Mouse (Mus musculus): ENCODE data around the gene Ccdc9.
"Not testable (repeated sequence)": the region's sequence is repeated elsewhere in the genome, so short reads cannot be mapped to it uniquely, and the experiment has no call there.

The Ccdc9 gene

GRCm38 (mm10) chr7:16273081-16273765 lies 13.4 kb downstream of the Ccdc9 start, which contains the start of gene Inafm1:
TSS of gene Inafm1 (minus strand) at chr7:16273617.
- peak; percentile 94 for DNase-seq (ENCODE audit: low read depth, low spot score)

- peak; percentile 68 for DNase-seq (ENCODE audit: low read depth, low spot score)
Observed at GRCm38 (mm10) chr7:16272681-16273080, 13.9 kb downstream of the Ccdc9 start.

GRCm38 (mm10) chr7:16271139-16271538 lies 15.5 kb downstream of the Ccdc9 start:
- no peak for DNase-seq (ENCODE audit: low read depth, low spot score)

- not testable (repeated sequence) for DNase-seq (ENCODE audit: low read depth, low spot score)
Observed at GRCm38 (mm10) chr7:16266593-16266992, 20.0 kb downstream of the Ccdc9 start.

- no peak for DNase-seq (ENCODE audit: low read depth, low spot score)
Observed at GRCm38 (mm10) chr7:16265856-16266255, 20.7 kb downstream of the Ccdc9 start.

- no peak for DNase-seq (ENCODE audit: low read depth, low spot score)
Observed at GRCm38 (mm10) chr7:16263843-16264242, 22.8 kb downstream of the Ccdc9 start.

- peak; percentile 82 for DNase-seq (ENCODE audit: low read depth, low spot score)
Observed at GRCm38 (mm10) chr7:16263015-16263787, 23.4 kb downstream of the Ccdc9 start.

GRCm38 (mm10) chr7:16261097-16261496 lies 25.5 kb downstream of the Ccdc9 start:
- DNase-seq (ENCODE audit: low read depth, low spot score), result no peak

GRCm38 (mm10) chr7:16259110-16259590 lies 27.4 kb downstream of the Ccdc9 start, which contains the start of gene C5ar1:
TSS of gene C5ar1 (minus strand) at chr7:16259540.
- DNase-seq (ENCODE audit: low read depth, low spot score), result no peak

- DNase-seq (ENCODE audit: low read depth, low spot score), result no peak
Observed at GRCm38 (mm10) chr7:16257830-16258229, 28.8 kb downstream of the Ccdc9 start.

- DNase-seq (ENCODE audit: low read depth, low spot score), result not testable (repeated sequence)
Observed at GRCm38 (mm10) chr7:16255963-16256362, 30.6 kb downstream of the Ccdc9 start.

GRCm38 (mm10) chr7:16254195-16254594 lies 32.4 kb downstream of the Ccdc9 start:
- DNase-seq (ENCODE audit: low read depth, low spot score), result no peak

GRCm38 (mm10) chr7:16250687-16251086 lies 35.9 kb downstream of the Ccdc9 start:
- DNase-seq (ENCODE audit: low read depth, low spot score), result no peak

GRCm38 (mm10) chr7:16245958-16246357 lies 40.6 kb downstream of the Ccdc9 start:
- DNase-seq (ENCODE audit: low read depth, low spot score), result no peak

- DNase-seq (ENCODE audit: low read depth, low spot score), result no peak
Observed at GRCm38 (mm10) chr7:16244067-16244466, 42.5 kb downstream of the Ccdc9 start, which contains the start of gene C5ar2. TSS of gene C5ar2 (minus strand) at chr7:16244154.

- DNase-seq (ENCODE audit: low read depth, low spot score), result no peak
Observed at GRCm38 (mm10) chr7:16242198-16242597, 44.4 kb downstream of the Ccdc9 start.

- DNase-seq (ENCODE audit: low read depth, low spot score), result no peak
Observed at GRCm38 (mm10) chr7:16241787-16242186, 44.8 kb downstream of the Ccdc9 start.

- no peak for DNase-seq (ENCODE audit: low read depth, low spot score)
Observed at GRCm38 (mm10) chr7:16240978-16241303, 45.7 kb downstream of the Ccdc9 start.

- no peak for DNase-seq (ENCODE audit: low read depth, low spot score)
Observed at GRCm38 (mm10) chr7:16240281-16240977, 46.2 kb downstream of the Ccdc9 start.

- DNase-seq (ENCODE audit: low read depth, low spot score), result peak; percentile 23
Observed at GRCm38 (mm10) chr7:16239554-16239997, 47.0 kb downstream of the Ccdc9 start.

GRCm38 (mm10) chr7:16229869-16230268 lies 56.7 kb downstream of the Ccdc9 start:
- DNase-seq (ENCODE audit: low read depth, low spot score), result peak; percentile 63
